Mouse (Mus musculus) limb, embryonic 15.5 days (tissue): ENCODE measurements at regions not wholly inside any gene's neighbourhood (a gene's known extent, or its start where the extent isn't known, plus 50 kb on each side); places are given as distances from the start of the nearest gene placed in this dataset.

Source experiments
- ATAC-seq: fragments of 200-750 bp; cut with Nextera tagmentation; 2 replicates; pipeline ENCODE4 v1.8.0; 2017; ENCODE audit warnings: low read depth, moderate TSS enrichment; ENCODE audit not compliant: insufficient number of reproducible peaks, low FRiP score, low TSS enrichment
- H3K27ac ChIP-seq: fragments of 300-500 bp; sonication (generic); 2 replicates; pipeline ENCODE4 v1.5.1; 2015; ENCODE audit warnings: moderate library complexity, mild to moderate bottlenecking, inconsistent platforms
- H3K27me3 ChIP-seq: fragments of 300-500 bp; sonication (generic); 2 replicates; pipeline ENCODE4 v1.6.1; 2015; ENCODE audit warnings: inconsistent platforms
- H3K36me3 ChIP-seq: fragments of 300-500 bp; sonication (generic); 2 replicates; pipeline ENCODE4 v1.6.1; 2015; ENCODE audit warnings: inconsistent platforms
- H3K4me1 ChIP-seq: fragments of 300-500 bp; sonication (generic); 2 replicates; pipeline ENCODE4 v1.6.1; 2015; ENCODE audit warnings: inconsistent platforms
- H3K4me2 ChIP-seq: fragments of 300-500 bp; sonication (generic); 2 replicates; pipeline ENCODE4 v1.6.1; 2015; ENCODE audit warnings: mild to moderate bottlenecking, inconsistent platforms
- H3K4me3 ChIP-seq: fragments of 300-500 bp; sonication (generic); 2 replicates; pipeline ENCODE4 v1.5.1; 2015; ENCODE audit warnings: mild to moderate bottlenecking, inconsistent platforms
- H3K9ac ChIP-seq: fragments of 300-500 bp; sonication (generic); 2 replicates; pipeline ENCODE4 v1.6.1; 2015; ENCODE audit warnings: inconsistent platforms
- H3K9me3 ChIP-seq: fragments of 300-500 bp; sonication (generic); 2 replicates; pipeline ENCODE4 v1.6.1; 2016; ENCODE audit warnings: inconsistent platforms
- whole genome bisulfite sequencing: fragments of 180-500 bp; shearing (Covaris S2); methylation state at CpG from one replicate; pipeline ENCODE4 v1.1.7; 2015; 5-methylcytosine and 5-hydroxymethylcytosine counted together

- H3K4me2 ChIP-seq: 0 out of 2 replicates have a peak overlapping the region, but pooled peaks have one; percentile 15
- 0 out of 2 replicates have a peak, but pooled peaks cover 7% of the 10 kb centered on the region for H3K4me1 ChIP-seq
- no peaks in the 10 kb centered on the region for H3K27me3 ChIP-seq
- H3K36me3 ChIP-seq: no peaks in the 10 kb centered on the region
- H3K9me3 ChIP-seq: no peaks in the 10 kb centered on the region
- ATAC-seq: no peak
- WGBS: 38% methylated on average over 13 of the region's 13 CpGs
- H3K9ac ChIP-seq: no peak overlapping the region
- H3K27ac ChIP-seq: no peak overlapping the region
- no peak overlapping the region for H3K4me3 ChIP-seq
These were observed 325.7 kb downstream of the Adamts20 start for GRCm38 (mm10) chr15:94139534-94139958.

- H3K4me2 ChIP-seq: peak overlapping the region; percentile 39
- H3K4me1 ChIP-seq: 0 out of 2 replicates have a peak, but pooled peaks cover 7% of the 10 kb centered on the region
- ATAC-seq: no peak
- no peak overlapping the region for H3K9ac ChIP-seq
- H3K27me3 ChIP-seq: no peaks in the 10 kb centered on the region
- 33% methylated on average over 27 of the region's 27 CpGs for WGBS
- no peak overlapping the region for H3K27ac ChIP-seq
- no peaks in the 10 kb centered on the region for H3K36me3 ChIP-seq
- H3K4me3 ChIP-seq: peak overlapping the region; percentile 21
- no peaks in the 10 kb centered on the region for H3K9me3 ChIP-seq
These were observed 327.9 kb downstream of the Adamts20 start for GRCm38 (mm10) chr15:94137159-94137952.

- H3K9me3 ChIP-seq: no peaks in the 10 kb centered on the region
- WGBS: 71% methylated on average over 5 of the region's 5 CpGs
- H3K4me2 ChIP-seq: no peak overlapping the region
- no peak overlapping the region for H3K9ac ChIP-seq
- peak; percentile 40; the same call in 1 of the 2 replicates for ATAC-seq
- H3K27ac ChIP-seq: no peak overlapping the region
- H3K4me3 ChIP-seq: no peak overlapping the region
- H3K36me3 ChIP-seq: no peaks in the 10 kb centered on the region
- no peaks in the 10 kb centered on the region for H3K27me3 ChIP-seq
- H3K4me1 ChIP-seq: no peaks in the 10 kb centered on the region
These were observed 352.4 kb downstream of the Adamts20 start for GRCm38 (mm10) chr15:94112801-94113200.

GRCm38 (mm10) chr15:94107186-94107716 lies 358.0 kb downstream of the Adamts20 start:
- no peaks in the 10 kb centered on the region for H3K4me1 ChIP-seq
- no peaks in the 10 kb centered on the region for H3K36me3 ChIP-seq
- H3K9me3 ChIP-seq: no peaks in the 10 kb centered on the region
- H3K9ac ChIP-seq: no peak overlapping the region
- 67% methylated on average over 2 of the region's 2 CpGs for WGBS
- H3K27ac ChIP-seq: no peak overlapping the region
- ATAC-seq: no peak
- no peak overlapping the region for H3K4me2 ChIP-seq
- no peak overlapping the region for H3K4me3 ChIP-seq
- no peaks in the 10 kb centered on the region for H3K27me3 ChIP-seq

GRCm38 (mm10) chr15:94090644-94091043 lies 374.6 kb downstream of the Adamts20 start:
- Histone ChIP-seq H3K4me3 (no peak overlapping the region), H3K9me3 (no peaks in the 10 kb centered on the region), H3K27ac (no peak overlapping the region), H3K36me3 (no peaks in the 10 kb centered on the region), H3K9ac (no peak overlapping the region), H3K27me3 (no peaks in the 10 kb centered on the region), H3K4me2 (no peak overlapping the region), H3K4me1 (no peaks in the 10 kb centered on the region)
- WGBS: 83% methylated on average over 5 of the region's 5 CpGs
- ATAC-seq: no peak

GRCm38 (mm10) chr15:94089856-94090255 lies 375.4 kb downstream of the Adamts20 start:
- Histone ChIP-seq H3K36me3 (no peaks in the 10 kb centered on the region), H3K4me3 (no peak overlapping the region), H3K9ac (no peak overlapping the region), H3K27ac (no peak overlapping the region), H3K27me3 (no peaks in the 10 kb centered on the region), H3K4me1 (no peaks in the 10 kb centered on the region), H3K4me2 (no peak overlapping the region), H3K9me3 (no peaks in the 10 kb centered on the region)
- ATAC-seq: no peak
- 36% methylated on average over 6 of the region's 6 CpGs for WGBS

- Histone ChIP-seq H3K4me2 (no peak overlapping the region), H3K9ac (no peak overlapping the region), H3K4me1 (no peaks in the 10 kb centered on the region), H3K27ac (no peak overlapping the region), H3K9me3 (no peaks in the 10 kb centered on the region), H3K4me3 (no peak overlapping the region), H3K27me3 (no peaks in the 10 kb centered on the region), H3K36me3 (no peaks in the 10 kb centered on the region)
- no peak for ATAC-seq
- 61% methylated on average over 4 of the region's 4 CpGs for WGBS
These were observed 382.8 kb downstream of the Adamts20 start for GRCm38 (mm10) chr15:94082369-94082768.

- Histone ChIP-seq H3K27ac (no peak overlapping the region), H3K36me3 (no peaks in the 10 kb centered on the region), H3K27me3 (no peaks in the 10 kb centered on the region), H3K4me2 (no peak overlapping the region), H3K9me3 (no peaks in the 10 kb centered on the region), H3K9ac (no peak overlapping the region), H3K4me1 (no peaks in the 10 kb centered on the region), H3K4me3 (no peak overlapping the region)
- no peak for ATAC-seq
- WGBS: 65% methylated on average over 6 of the region's 6 CpGs
These were observed 388.2 kb downstream of the Adamts20 start for GRCm38 (mm10) chr15:94077056-94077455.

- WGBS: 80% methylated on average over 7 of the region's 7 CpGs
- H3K36me3 ChIP-seq: no peaks in the 10 kb centered on the region
- H3K27ac ChIP-seq: no peak overlapping the region
- no peaks in the 10 kb centered on the region for H3K9me3 ChIP-seq
- no peaks in the 10 kb centered on the region for H3K27me3 ChIP-seq
- H3K4me1 ChIP-seq: no peaks in the 10 kb centered on the region
- H3K4me3 ChIP-seq: no peak overlapping the region
- H3K4me2 ChIP-seq: no peak overlapping the region
- no peak for ATAC-seq
- no peak overlapping the region for H3K9ac ChIP-seq
These were observed 390.9 kb downstream of the Adamts20 start for GRCm38 (mm10) chr15:94074161-94074950.

- H3K36me3 ChIP-seq: no peaks in the 10 kb centered on the region
- H3K27ac ChIP-seq: no peak overlapping the region
- WGBS: 94% methylated on average over 3 of the region's 3 CpGs
- H3K4me1 ChIP-seq: no peaks in the 10 kb centered on the region
- H3K4me3 ChIP-seq: no peak overlapping the region
- H3K9me3 ChIP-seq: no peaks in the 10 kb centered on the region
- H3K4me2 ChIP-seq: no peak overlapping the region
- H3K27me3 ChIP-seq: no peaks in the 10 kb centered on the region
- no peak for ATAC-seq
- no peak overlapping the region for H3K9ac ChIP-seq
These were observed 397.5 kb downstream of the Adamts20 start for GRCm38 (mm10) chr15:94067721-94068120.

GRCm38 (mm10) chr15:94049638-94050273 lies 415.5 kb downstream of the Adamts20 start:
- Histone ChIP-seq H3K4me2 (no peak overlapping the region), H3K4me3 (no peak overlapping the region), H3K27me3 (no peaks in the 10 kb centered on the region), H3K9me3 (no peaks in the 10 kb centered on the region), H3K36me3 (no peaks in the 10 kb centered on the region), H3K9ac (no peak overlapping the region), H3K27ac (no peak overlapping the region), H3K4me1 (0 out of 2 replicates have a peak, but pooled peaks cover 3% of the 10 kb centered on the region)
- no peak for ATAC-seq
- WGBS: 40% methylated on average over 5 of the region's 5 CpGs
